Mouse (Mus musculus) heart, embryonic 12.5 days (tissue): ENCODE results near the gene Gtf2f2. TPM values are rescaled to one million over a fixed set of nuclear protein-coding genes. Genes with fewer than 3 reads are reported as not detected.
"Not testable (repeated sequence)": the region's sequence is repeated elsewhere in the genome, so short reads cannot be mapped to it uniquely, and the experiment has no call there.

Experiments used
- ATAC-seq: fragments of 200-750 bp; cut with Nextera tagmentation; 2 replicates; pipeline ENCODE4 v1.8.0; 2017; ENCODE audit warnings: moderate TSS enrichment, moderate library complexity; ENCODE audit not compliant: insufficient number of reproducible peaks, low FRiP score
- H3K27ac ChIP-seq: fragments of 300-500 bp; sonication (generic); 2 replicates; pipeline ENCODE4 v1.5.1; 2016; ENCODE audit warnings: mild to moderate bottlenecking, moderate library complexity; ENCODE audit not compliant: poor library complexity, severe bottlenecking
- H3K27me3 ChIP-seq: fragments of 300-500 bp; sonication (generic); replicated peaks from 2 replicates; pipeline ENCODE4 v1.6.1; 2016; ENCODE audit warnings: mild to moderate bottlenecking, moderate library complexity
- H3K36me3 ChIP-seq: fragments of 300-500 bp; sonication (generic); 2 replicates; pipeline ENCODE4 v1.6.1; 2016; ENCODE audit warnings: mild to moderate bottlenecking, moderate library complexity
- H3K4me1 ChIP-seq: fragments of 300-500 bp; sonication (generic); replicated peaks from 2 replicates; pipeline ENCODE4 v1.6.1; 2016; ENCODE audit warnings: mild to moderate bottlenecking
- H3K4me2 ChIP-seq: fragments of 300-500 bp; sonication (generic); 2 replicates; pipeline ENCODE4 v1.6.1; 2016; ENCODE audit warnings: mild to moderate bottlenecking, moderate library complexity
- H3K4me3 ChIP-seq: fragments of 300-500 bp; sonication (generic); 2 replicates; pipeline ENCODE4 v1.5.1; 2016; ENCODE audit warnings: mild to moderate bottlenecking
- H3K9ac ChIP-seq: fragments of 300-500 bp; sonication (generic); 2 replicates; pipeline ENCODE4 v1.6.1; 2016; ENCODE audit warnings: mild to moderate bottlenecking, moderate library complexity
- H3K9me3 ChIP-seq: fragments of 300-500 bp; sonication (generic); replicated peaks from 2 replicates; pipeline ENCODE4 v1.6.1; 2016; ENCODE audit warnings: mild to moderate bottlenecking, moderate library complexity
- WGBS: fragments of 180-500 bp; shearing (Covaris S2); methylation state at CpG from one replicate; pipeline ENCODE4 v1.1.7; 2016; 5-methylcytosine and 5-hydroxymethylcytosine counted together
- polyA plus RNA-seq: library from polyadenylated mRNA; unstranded; fragments of >200 nt; fragmentation: Nextera tagmentation; extraction: Ambion mirVana; gene quantifications from 2 replicates; pipeline ENCODE4 v1.2.1, GENCODE M21; 2016

The Gtf2f2 gene
- polyA plus RNA-seq, 1 experiment from 2014 or later = 31.3 TPM

GRCm38 (mm10) chr14:75962250-75962649, 48.4 kb downstream of the Gtf2f2 start:
- no peaks in the 10 kb centered on the region for H3K4me1 ChIP-seq
- H3K4me3 ChIP-seq = no peak overlapping the region
- H3K27ac ChIP-seq = no peak overlapping the region
- no peaks in the 10 kb centered on the region for H3K36me3 ChIP-seq
- no peaks in the 10 kb centered on the region for H3K27me3 ChIP-seq
- WGBS = 89% methylated on average over 9 of the region's 9 CpGs
- H3K4me2 ChIP-seq = no peak overlapping the region
- no peak overlapping the region for H3K9ac ChIP-seq
- ATAC-seq = no peak
- no peaks in the 10 kb centered on the region for H3K9me3 ChIP-seq

DNA sequence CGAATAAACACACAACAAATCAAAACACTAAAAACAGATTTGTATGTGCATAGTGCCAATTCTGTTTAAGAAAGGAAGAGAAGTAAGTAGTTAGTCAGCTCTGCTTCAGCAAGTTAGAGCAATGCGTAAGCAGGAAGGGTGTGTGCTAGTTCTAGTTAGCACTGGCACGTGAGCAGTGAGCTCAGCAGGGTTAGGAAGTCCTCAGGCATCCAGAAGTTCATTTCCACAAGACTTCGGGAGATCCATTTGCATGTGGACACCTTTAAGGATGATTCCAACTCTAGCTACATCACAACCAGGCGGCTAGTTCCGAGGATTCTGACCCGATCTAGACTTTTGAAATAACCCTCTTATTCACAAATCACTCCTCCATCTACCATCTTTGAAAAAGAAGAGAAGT, 55.9 kb downstream of the Gtf2f2 start, which contains the start of gene Kctd4:
Kctd4 (plus strand) TSS at position 244 of the 400 bp plus-strand sequence.
- H3K27ac ChIP-seq = no peak within 1 kb of the TSS
- H3K36me3 ChIP-seq = no peaks in the 10 kb centered on the region
- H3K9ac ChIP-seq = no peak within 1 kb of the TSS
- H3K9me3 ChIP-seq = no peaks in the 10 kb centered on the region
- H3K27me3 ChIP-seq = no peaks in the 10 kb centered on the region
- WGBS = 83% methylated on average over 7 of the region's 7 CpGs
- no peak within 1 kb of the TSS for H3K4me3 ChIP-seq
- ATAC-seq = no peak
- no peaks in the 10 kb centered on the region for H3K4me1 ChIP-seq
- no peak within 1 kb of the TSS for H3K4me2 ChIP-seq

- no peak overlapping the region for H3K27ac ChIP-seq
- no peak overlapping the region for H3K4me2 ChIP-seq
- no peak overlapping the region for H3K9ac ChIP-seq
- 70% methylated on average over 2 of the region's 2 CpGs for WGBS
- no peaks in the 10 kb centered on the region for H3K4me1 ChIP-seq
- no peaks in the 10 kb centered on the region for H3K9me3 ChIP-seq
- no peak for ATAC-seq
- 0 out of 2 replicates have a peak, but pooled peaks cover 4% of the 10 kb centered on the region for H3K36me3 ChIP-seq
- no peak overlapping the region for H3K4me3 ChIP-seq
- no peaks in the 10 kb centered on the region for H3K27me3 ChIP-seq
Measured at GRCm38 (mm10) chr14:75953011-75953410, 57.7 kb downstream of the Gtf2f2 start.

- no peak for ATAC-seq
- Histone ChIP-seq H3K9me3 (no peaks in the 10 kb centered on the region), H3K27ac (no peak overlapping the region), H3K36me3 (0 out of 2 replicates have a peak, but pooled peaks cover 4% of the 10 kb centered on the region), H3K27me3 (no peaks in the 10 kb centered on the region), H3K9ac (no peak overlapping the region), H3K4me3 (no peak overlapping the region), H3K4me1 (no peaks in the 10 kb centered on the region; the same call in 1 of the 2 replicates), H3K4me2 (no peak overlapping the region)
- WGBS = 65% methylated on average over 3 of the region's 3 CpGs
Measured at GRCm38 (mm10) chr14:75947674-75948073, 63.0 kb downstream of the Gtf2f2 start.

DNA sequence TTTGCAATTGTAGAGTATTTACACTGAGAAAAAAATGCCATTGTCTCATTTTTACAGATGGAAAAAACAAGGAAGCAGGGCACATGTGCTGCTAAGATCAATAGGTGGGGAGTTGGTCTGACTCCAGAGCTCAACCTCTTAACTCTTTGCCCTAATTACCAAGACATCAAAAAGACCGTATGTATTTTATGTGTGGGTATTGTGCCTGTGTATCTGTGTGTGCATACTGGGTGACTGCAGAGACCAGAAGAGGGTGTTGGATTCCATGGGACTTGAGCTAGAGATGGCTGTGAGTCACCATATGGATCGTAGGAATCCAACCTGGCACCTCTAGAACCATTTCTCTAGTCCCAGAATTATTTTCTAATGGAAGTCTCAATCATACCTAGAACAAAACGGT, 68.3 kb downstream of the Gtf2f2 start:
- Histone ChIP-seq H3K27ac (no peak overlapping the region), H3K27me3 (no peaks in the 10 kb centered on the region), H3K9ac (no peak overlapping the region), H3K4me3 (no peak overlapping the region), H3K4me1 (no peaks in the 10 kb centered on the region), H3K36me3 (no peaks in the 10 kb centered on the region), H3K4me2 (no peak overlapping the region), H3K9me3 (no peaks in the 10 kb centered on the region)
- 93% methylated on average over 3 of the region's 3 CpGs for WGBS
- no peak for ATAC-seq

- no peak overlapping the region for H3K9ac ChIP-seq
- H3K27ac ChIP-seq = no peak overlapping the region
- no peak overlapping the region for H3K4me3 ChIP-seq
- H3K9me3 ChIP-seq = no peaks in the 10 kb centered on the region
- ATAC-seq = no peak
- no peaks in the 10 kb centered on the region for H3K4me1 ChIP-seq
- no peaks in the 10 kb centered on the region for H3K27me3 ChIP-seq
- H3K36me3 ChIP-seq = no peaks in the 10 kb centered on the region
- H3K4me2 ChIP-seq = no peak overlapping the region
- 96% methylated on average over 1 of the region's 1 CpGs for WGBS
Measured at GRCm38 (mm10) chr14:75941500-75941899, 69.2 kb downstream of the Gtf2f2 start.

DNA sequence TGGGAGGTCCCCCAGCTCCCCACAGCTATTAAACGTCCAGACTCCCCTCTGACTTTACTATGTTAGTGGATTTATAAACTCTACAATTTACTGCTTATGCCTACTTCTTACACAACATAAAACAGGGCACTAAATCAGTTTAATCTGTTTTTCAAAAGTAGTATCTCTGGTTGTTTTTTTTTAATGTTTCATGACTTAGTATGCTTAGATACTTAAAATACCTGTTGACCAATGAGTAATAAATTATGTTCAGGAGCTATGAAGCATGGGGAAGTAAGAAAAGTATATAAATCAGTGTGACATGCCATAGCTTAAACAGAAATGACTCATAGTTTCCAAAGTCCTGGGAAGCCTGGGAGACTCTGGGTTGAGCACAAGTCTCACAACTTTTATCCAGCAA, 73.0 kb downstream of the Gtf2f2 start:
- Histone ChIP-seq H3K27ac (no peak overlapping the region), H3K27me3 (no peaks in the 10 kb centered on the region), H3K9ac (no peak overlapping the region), H3K4me2 (no peak overlapping the region), H3K36me3 (no peaks in the 10 kb centered on the region), H3K9me3 (no peaks in the 10 kb centered on the region), H3K4me1 (no peaks in the 10 kb centered on the region), H3K4me3 (no peak overlapping the region)
- no peak for ATAC-seq
- WGBS = 69% methylated on average over 1 of the region's 1 CpGs

- H3K36me3 ChIP-seq = no peaks in the 10 kb centered on the region
- no peak for ATAC-seq
Measured at GRCm38 (mm10) chr14:75934359-75934758, 76.3 kb downstream of the Gtf2f2 start.

GRCm38 (mm10) chr14:75931266-75931665, 79.4 kb downstream of the Gtf2f2 start:
- Histone ChIP-seq H3K4me3 (no peak overlapping the region), H3K9me3 (no peaks in the 10 kb centered on the region), H3K27ac (no peak overlapping the region), H3K4me1 (no peaks in the 10 kb centered on the region), H3K36me3 (no peaks in the 10 kb centered on the region), H3K9ac (no peak overlapping the region), H3K4me2 (no peak overlapping the region), H3K27me3 (no peaks in the 10 kb centered on the region)
- 92% methylated on average over 23 of the region's 23 CpGs for WGBS
- ATAC-seq = no peak

More at GRCm38 (mm10) chr14:75934359-75934758, 76.3 kb downstream of the Gtf2f2 start:
- H3K9ac ChIP-seq = no peak overlapping the region
- H3K4me2 ChIP-seq = no peak overlapping the region
- no peak overlapping the region for H3K27ac ChIP-seq
- H3K9me3 ChIP-seq = no peaks in the 10 kb centered on the region
- H3K27me3 ChIP-seq = no peaks in the 10 kb centered on the region
- H3K4me1 ChIP-seq = no peaks in the 10 kb centered on the region
- H3K4me3 ChIP-seq = no peak overlapping the region
- WGBS = 90% methylated on average over 2 of the region's 2 CpGs

GRCm38 (mm10) chr14:75929713-75930112, 81.0 kb downstream of the Gtf2f2 start:
- not testable (repeated sequence) for H3K9ac ChIP-seq, H3K4me2 ChIP-seq, H3K4me1 ChIP-seq, ATAC-seq, H3K4me3 ChIP-seq, H3K36me3 ChIP-seq, H3K27me3 ChIP-seq, H3K9me3 ChIP-seq, H3K27ac ChIP-seq
- 82% methylated on average over 8 of the region's 8 CpGs for WGBS

- Histone ChIP-seq H3K4me3 (no peak overlapping the region), H3K4me2 (no peak overlapping the region), H3K9ac (no peak overlapping the region), H3K27ac (no peak overlapping the region), H3K9me3 (no peaks in the 10 kb centered on the region), H3K36me3 (no peaks in the 10 kb centered on the region), H3K27me3 (no peaks in the 10 kb centered on the region), H3K4me1 (no peaks in the 10 kb centered on the region)
- whole genome bisulfite sequencing = 98% methylated on average over 1 of the region's 1 CpGs
- ATAC-seq = no peak
Measured at GRCm38 (mm10) chr14:75923314-75924052, 87.2 kb downstream of the Gtf2f2 start.

DNA sequence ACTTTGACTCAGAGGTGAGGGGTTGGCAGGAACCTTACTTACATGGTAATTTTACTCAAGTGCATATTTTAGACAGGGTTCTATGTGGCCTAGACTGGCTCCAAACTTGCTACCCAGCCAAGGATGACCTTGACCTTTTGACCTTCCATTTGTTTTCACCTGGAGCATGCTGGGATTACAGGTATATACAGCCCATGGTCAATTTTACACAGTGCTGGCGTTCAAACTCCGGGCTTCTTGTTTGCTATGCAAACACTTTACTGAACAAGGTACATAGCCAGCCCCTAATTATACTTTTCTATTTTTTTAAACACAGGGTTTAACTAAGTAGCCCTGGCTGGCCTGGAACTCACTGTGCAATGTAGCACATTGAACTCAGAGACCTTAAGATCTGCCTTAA, 98.0 kb downstream of the Gtf2f2 start:
- no peaks in the 10 kb centered on the region for H3K27me3 ChIP-seq
- peaks cover 7% of the 10 kb centered on the region for H3K36me3 ChIP-seq

More for the DNA sequence above, 98.0 kb downstream of the Gtf2f2 start:
- Histone ChIP-seq H3K4me3 (no peak overlapping the region), H3K4me1 (peaks cover 3% of the 10 kb centered on the region; the same call in 1 of the 2 replicates), H3K4me2 (no peak overlapping the region), H3K9me3 (no peaks in the 10 kb centered on the region), H3K9ac (no peak overlapping the region), H3K27ac (no peak overlapping the region)
- no peak for ATAC-seq
- 90% methylated on average over 2 of the region's 2 CpGs for WGBS
